Comparison of ENCODE assay signal across 8 mouse cellular contexts in genomic region chr2:167924803-167925604, GRCm38 (mm10). TPM values are rescaled to one million over a fixed set of nuclear protein-coding genes. Genes with fewer than 3 reads are reported as not detected.
DNase-seq lines count a peak whose midpoint lies in the region; ATAC-seq and TF ChIP-seq lines count a peak whose summit lies in the region.

No protein-coding gene starts in this region.

- TF ChIP-seq CTCF in intestine, postnatal 0 days (IDR thresholded peaks at IDR 0.05; ENCODE audit: low read depth): peak; percentile 32

- peak overlapping the region; percentile 36 for H3K4me3 ChIP-seq in embryonic facial prominence, embryonic 12.5 days
- H3K4me3 ChIP-seq in intestine, postnatal 0 days (ENCODE audit: low read depth, low read length): peak overlapping the region; percentile 38
- H3K4me3 ChIP-seq in midbrain, embryonic 10.5 days: peak overlapping the region; percentile 62

- peak overlapping the region; percentile 10 for H3K9ac ChIP-seq in embryonic facial prominence, embryonic 12.5 days
- H3K9ac ChIP-seq in intestine, postnatal 0 days (ENCODE audit: low read depth, low read length): 0 out of 2 replicates have a peak overlapping the region, but pooled peaks have one; percentile 43

- peak overlapping the region; percentile 61 for H3K4me2 ChIP-seq in embryonic facial prominence, embryonic 12.5 days (replicated peaks)
- peak overlapping the region; percentile 82 for H3K4me2 ChIP-seq in intestine, postnatal 0 days (replicated peaks; ENCODE audit: low read depth)

- H3K4me1 ChIP-seq in embryonic facial prominence, embryonic 12.5 days: no peaks in the 10 kb centered on the region
- H3K4me1 ChIP-seq in intestine, postnatal 0 days (replicated peaks; ENCODE audit: control insufficient read depth, insufficient read depth, low read length): no peaks in the 10 kb centered on the region
- peaks cover 16% of the 10 kb centered on the region for H3K4me1 ChIP-seq in midbrain, embryonic 10.5 days

- no peaks in the 10 kb centered on the region for H3K9me3 ChIP-seq in embryonic facial prominence, embryonic 12.5 days
- H3K9me3 ChIP-seq in intestine, postnatal 0 days (ENCODE audit: control insufficient read depth): no peaks in the 10 kb centered on the region
- H3K9me3 ChIP-seq in midbrain, embryonic 10.5 days (replicated peaks): no peaks in the 10 kb centered on the region

- DNase-seq in adrenal gland, postnatal 25 days: peak; percentile 80
- peak; percentile 81 to 82 for DNase-seq in left cerebral cortex, postnatal 36 days (ENCODE audit: low spot score in 2 of 2)
- peak; percentile 75 for DNase-seq in midbrain, embryonic 10.5 days (ENCODE audit: low spot score)
- DNase-seq in right cerebral cortex, postnatal 36 days (ENCODE audit: low spot score in 2 of 2): peak; percentile 71
- DNase-seq in adipocyte (ENCODE audit: low spot score): no peak

- H3K27ac ChIP-seq in embryonic facial prominence, embryonic 12.5 days: peak overlapping the region; percentile 73
- H3K27ac ChIP-seq in intestine, postnatal 0 days (ENCODE audit: low read depth, low read length): peak overlapping the region; percentile 75
- H3K27ac ChIP-seq in midbrain, embryonic 10.5 days (replicated peaks): peak overlapping the region; percentile 84

- WGBS in embryonic facial prominence, embryonic 12.5 days: 5% methylated on average over 29 of the region's 29 CpGs
- 2% methylated on average over 29 of the region's 29 CpGs for WGBS in intestine, postnatal 0 days
- 5% methylated on average over 29 of the region's 29 CpGs for WGBS in midbrain, embryonic 10.5 days

- no peaks in the 10 kb centered on the region for H3K36me3 ChIP-seq in embryonic facial prominence, embryonic 12.5 days
- H3K36me3 ChIP-seq in intestine, postnatal 0 days (ENCODE audit: control insufficient read depth, insufficient read depth): no peaks in the 10 kb centered on the region
- H3K36me3 ChIP-seq in midbrain, embryonic 10.5 days: no peaks in the 10 kb centered on the region

- H3K27me3 ChIP-seq in embryonic facial prominence, embryonic 12.5 days: no peaks in the 10 kb centered on the region
- no peaks in the 10 kb centered on the region for H3K27me3 ChIP-seq in intestine, postnatal 0 days (replicated peaks; ENCODE audit: control insufficient read depth, insufficient read depth, low read length)
- no peaks in the 10 kb centered on the region for H3K27me3 ChIP-seq in midbrain, embryonic 10.5 days (ENCODE audit: low read depth, poor library complexity, severe bottlenecking)

- peak; percentile 49; the same call in 1 of the 2 replicates for ATAC-seq in embryonic facial prominence, embryonic 12.5 days (ENCODE audit: insufficient number of reproducible peaks, insufficient read depth, low FRiP score, low TSS enrichment)
- peak; percentile 83 for ATAC-seq in granulocyte monocyte progenitor cell, adult 5-6 weeks (replicated peaks; ENCODE audit: poor library complexity, severe bottlenecking)
- ATAC-seq in intestine, postnatal 0 days: peak; percentile 70

- intact Hi-C loops in left cerebral cortex, postnatal 36 days (cut with DNase I): no loop called here

RNA-seq across cellular contexts. Expression of gene Ptpn1, which starts 6.9 kb away (rescaled TPM):
- total RNA-seq in adrenal gland, postnatal 25 days (2021): 37.0 and 53.1 TPM in 2 replicates
- 60.8 and 62.2 TPM in 2 replicates for polyA plus RNA-seq in embryonic facial prominence, embryonic 12.5 days (2016; fragmentation: Nextera tagmentation; extraction: Ambion mirVana)
- 20.9 and 31.6 TPM in 2 replicates for total RNA-seq in granulocyte monocyte progenitor cell, adult 5-6 weeks (2014; fragmentation: Nextera tagmentation)
- 28.7 and 37.3 TPM in 2 replicates for total RNA-seq in granulocyte monocyte progenitor cell, adult 5-6 weeks (2017)
- 30.5 and 33.5 TPM in 2 replicates for polyA plus RNA-seq in intestine, postnatal 0 days (2015; fragmentation: Nextera tagmentation; extraction: Ambion mirVana)
- 10 to 100 TPM; 50.7 to 55.3 TPM for total RNA-seq in left cerebral cortex, postnatal 36 days (2021)
- 79.2 and 79.8 TPM in 2 replicates for polyA plus RNA-seq in midbrain, embryonic 10.5 days (2016; fragmentation: Nextera tagmentation; extraction: Ambion mirVana)
